Mouse (Mus musculus) right cerebral cortex, adult 2 months (tissue): ENCODE results near the gene Ralgds.
"Not testable (repeated sequence)": the region's sequence is repeated elsewhere in the genome, so short reads cannot be mapped to it uniquely, and the experiment has no call there.

Experiments used
- DNase-seq, 2 experiments: peaks; one replicate each; pipeline ENCODE4 v3.0.0; 2021 to 2022; ENCODE audit warnings: low spot score in 2 of 2

Gene Ralgds

GRCm38 (mm10) chr2:28512798-28513401, at the start of gene Ralgds:
Gene Ralgds, plus strand, starts transcription at chr2:28513125.
- peak in 1 of 2 experiments; percentile 37 for DNase-seq

GRCm38 (mm10) chr2:28463919-28464318, 49.0 kb upstream of the Ralgds start:
- peak; percentile 85 for DNase-seq

- no peak for DNase-seq
Measured at GRCm38 (mm10) chr2:28464919-28465318, 48.0 kb upstream of the Ralgds start.

- DNase-seq, result peak; percentile 77 to 81
Measured at GRCm38 (mm10) chr2:28465836-28466518, 46.9 kb upstream of the Ralgds start, which contains the start of gene 1700007K13Rik. Gene 1700007K13Rik, minus strand, starts transcription at chr2:28466332.

GRCm38 (mm10) chr2:28467860-28468485, 45.0 kb upstream of the Ralgds start, which contains the start of gene Mrps2:
Gene Mrps2, plus strand, starts transcription at chr2:28468066.
- peak; percentile 85 to 86 for DNase-seq

GRCm38 (mm10) chr2:28468486-28469225, 44.3 kb upstream of the Ralgds start:
- DNase-seq, result peak in 1 of 2 experiments; percentile 2

- DNase-seq, result peak in 1 of 2 experiments; percentile 2
Measured at GRCm38 (mm10) chr2:28469461-28469860, 43.5 kb upstream of the Ralgds start.

GRCm38 (mm10) chr2:28470591-28470990, 42.3 kb upstream of the Ralgds start:
- no peak for DNase-seq

- not testable (repeated sequence) for DNase-seq
Measured at GRCm38 (mm10) chr2:28472011-28472410, 40.9 kb upstream of the Ralgds start.

- DNase-seq, result not testable (repeated sequence)
Measured at GRCm38 (mm10) chr2:28477993-28478392, 34.9 kb upstream of the Ralgds start.

- DNase-seq, result no peak
Measured at GRCm38 (mm10) chr2:28479208-28480204, 33.4 kb upstream of the Ralgds start.

- DNase-seq, result no peak
Measured at GRCm38 (mm10) chr2:28483861-28484260, 29.1 kb upstream of the Ralgds start.

GRCm38 (mm10) chr2:28494521-28494920, 18.4 kb upstream of the Ralgds start:
- DNase-seq, result no peak

- peak; percentile 31 to 43 for DNase-seq
Measured at GRCm38 (mm10) chr2:28495207-28495756, 17.6 kb upstream of the Ralgds start.

- no peak for DNase-seq
Measured at GRCm38 (mm10) chr2:28495801-28496595, 16.9 kb upstream of the Ralgds start.

GRCm38 (mm10) chr2:28496671-28497070, 16.3 kb upstream of the Ralgds start, which contains the start of gene Gbgt1:
Gene Gbgt1, plus strand, starts transcription at chr2:28496891.
- DNase-seq, result no peak

- no peak for DNase-seq
Measured at GRCm38 (mm10) chr2:28497561-28497960, 15.4 kb upstream of the Ralgds start.

GRCm38 (mm10) chr2:28498431-28498830, 14.5 kb upstream of the Ralgds start:
- no peak for DNase-seq

- no peak for DNase-seq
Measured at GRCm38 (mm10) chr2:28502987-28503386, 9.9 kb upstream of the Ralgds start.
